Mouse (Mus musculus) MEL (cell line): ENCODE data around the gene Got1. TPM values are rescaled to one million over a fixed set of nuclear protein-coding genes. Genes with fewer than 3 reads are reported as not detected.

Source experiments
- DNase-seq: peaks from one replicate; pipeline ENCODE4 v3.0.0; 2011; ENCODE audit warnings: low read depth, low spot score
- H3K27ac ChIP-seq: 2 replicates; pipeline ENCODE4 v1.5.1; 2012; ENCODE audit warnings: low read depth, mild to moderate bottlenecking, control low read depth, low read length, moderate library complexity; ENCODE audit not compliant: control insufficient read depth
- H3K27me3 ChIP-seq, 2 experiments: fragments of 150-350 bp in 1 of 2; sonication (generic) in 1 of 2; 2 replicates each; pipeline ENCODE4 v1.6.1; 2012; ENCODE audit warnings: low read length in 2 of 2, mild to moderate bottlenecking in 2 of 2, improper control_type of control experiment in 1 of 2, moderate library complexity in 1 of 2; ENCODE audit not compliant: insufficient read depth in 2 of 2, control insufficient read depth in 1 of 2
- H3K36me3 ChIP-seq, 2 experiments: 2 replicates each; pipeline ENCODE4 v1.6.1; 2012 to 2014; ENCODE audit warnings: low read length in 2 of 2, improper control_type of control experiment in 1 of 2, inconsistent platforms in 1 of 2, mild to moderate bottlenecking in 1 of 2; ENCODE audit not compliant: insufficient read depth in 2 of 2, control insufficient read depth in 1 of 2
- H3K4me1 ChIP-seq, 2 experiments: fragments of 150-350 bp in 1 of 2; sonication (generic) in 1 of 2; 2 replicates each; pipeline ENCODE4 v1.6.1; 2012; ENCODE audit warnings: low read length in 2 of 2, improper control_type of control experiment in 1 of 2, mild to moderate bottlenecking in 1 of 2; ENCODE audit not compliant: insufficient read depth in 2 of 2, control insufficient read depth in 1 of 2
- H3K4me3 ChIP-seq, 2 experiments: fragments of 150-350 bp in 1 of 2; sonication (generic) in 1 of 2; 2 replicates each; pipeline ENCODE4 v1.5.1; 2012; ENCODE audit warnings: low read depth in 2 of 2, low read length in 2 of 2, mild to moderate bottlenecking in 2 of 2, moderate library complexity in 2 of 2, control low read depth in 1 of 2, improper control_type of control experiment in 1 of 2; ENCODE audit not compliant: control insufficient read depth in 1 of 2, insufficient read depth in 1 of 2
- H3K79me2 ChIP-seq: 2 replicates; pipeline ENCODE4 v1.6.1; 2012; ENCODE audit warnings: mild to moderate bottlenecking, low read length, moderate library complexity; ENCODE audit not compliant: control insufficient read depth, poor library complexity, insufficient read depth
- H3K9ac ChIP-seq: 2 replicates; pipeline ENCODE4 v1.6.1; 2012; ENCODE audit warnings: low read depth, mild to moderate bottlenecking, control low read depth, low read length, moderate library complexity; ENCODE audit not compliant: control insufficient read depth, poor library complexity, severe bottlenecking
- H3K9me3 ChIP-seq: fragments of 150-350 bp; sonication (generic); replicated peaks from 2 replicates; pipeline ENCODE4 v1.6.1; 2012; ENCODE audit warnings: mild to moderate bottlenecking, low read length, improper control_type of control experiment, moderate library complexity; ENCODE audit not compliant: insufficient read depth
- BHLHE40 ChIP-seq: IDR thresholded peaks from 2 replicates; pipeline ENCODE4 v1.6.1; 2012; ENCODE audit warnings: low read depth, mild to moderate bottlenecking, inconsistent platforms, low read length, improper control_type of control experiment, borderline replicate concordance
- CTCF ChIP-seq, 3 experiments: IDR thresholded peaks in 2 of 3; conservative IDR thresholded peaks in 1 of 3; 2 replicates each; pipeline ENCODE4 v1.5.1; 2011 to 2012; ENCODE audit warnings: low read length in 3 of 3, low read depth in 2 of 3, mild to moderate bottlenecking in 2 of 3, improper control_type of control experiment in 1 of 3, inconsistent platforms in 1 of 3, mixed read lengths in 1 of 3, moderate library complexity in 1 of 3; ENCODE audit not compliant: control insufficient read depth in 1 of 3, insufficient read depth in 1 of 3, poor library complexity in 1 of 3, severe bottlenecking in 1 of 3
- JUND ChIP-seq: IDR thresholded peaks from 2 replicates; pipeline ENCODE4 v1.6.1; 2011; ENCODE audit warnings: low read depth, mild to moderate bottlenecking, improper control_type of control experiment, low read length
- KAT2A ChIP-seq: conservative IDR thresholded peaks from 2 replicates; pipeline ENCODE4 v1.6.1; 2012; ENCODE audit warnings: low read depth, low read length, improper control_type of control experiment, inconsistent platforms
- MAFK ChIP-seq: IDR thresholded peaks from 2 replicates; pipeline ENCODE4 v1.6.1; 2011; ENCODE audit warnings: low read depth, mild to moderate bottlenecking, low read length, improper control_type of control experiment, borderline replicate concordance
- MAZ ChIP-seq: IDR thresholded peaks from 2 replicates; pipeline ENCODE4 v1.6.1; 2012; ENCODE audit warnings: low read depth, mild to moderate bottlenecking, inconsistent platforms, low read length, improper control_type of control experiment
- MXI1 ChIP-seq: IDR thresholded peaks from 2 replicates; pipeline ENCODE4 v1.6.1; 2011; ENCODE audit warnings: mild to moderate bottlenecking, low read depth, low read length, improper control_type of control experiment
- POLR2AphosphoS5 ChIP-seq: IDR thresholded peaks from 2 replicates; pipeline ENCODE4 v1.6.1; 2012; ENCODE audit warnings: low read depth, borderline replicate concordance, mild to moderate bottlenecking, inconsistent platforms, low read length, moderate library complexity, mixed read lengths
- SIN3A ChIP-seq: IDR thresholded peaks from 2 replicates; pipeline ENCODE4 v1.6.1; 2012; ENCODE audit warnings: low read length, improper control_type of control experiment, inconsistent platforms
- SMC3 ChIP-seq: IDR thresholded peaks from 2 replicates; pipeline ENCODE4 v1.6.1; 2011; ENCODE audit warnings: low read depth, low read length, improper control_type of control experiment
- TCF12 ChIP-seq: IDR thresholded peaks from 2 replicates; pipeline ENCODE4 v1.6.1; 2014; ENCODE audit warnings: low read depth, mild to moderate bottlenecking, inconsistent platforms, low read length, improper control_type of control experiment, moderate library complexity
- UBTF ChIP-seq: IDR thresholded peaks from 2 replicates; pipeline ENCODE4 v1.6.1; 2012; ENCODE audit warnings: low read depth, mild to moderate bottlenecking, inconsistent platforms, low read length, improper control_type of control experiment, moderate library complexity, borderline replicate concordance; ENCODE audit not compliant: insufficient read depth
- USF2 ChIP-seq, 2 experiments: IDR thresholded peaks; 2 replicates each; pipeline ENCODE4 v1.6.1; 2011 to 2012; ENCODE audit warnings: improper control_type of control experiment in 2 of 2, low read length in 2 of 2, borderline replicate concordance in 1 of 2, inconsistent platforms in 1 of 2, low read depth in 1 of 2, mild to moderate bottlenecking in 1 of 2; ENCODE audit not compliant: insufficient read depth in 1 of 2
- ZMIZ1 ChIP-seq: IDR thresholded peaks from 2 replicates; pipeline ENCODE4 v1.6.1; 2012; ENCODE audit warnings: low read depth, mild to moderate bottlenecking, inconsistent platforms, low read length, improper control_type of control experiment, moderate library complexity
- ZNF384 ChIP-seq: IDR thresholded peaks from 2 replicates; pipeline ENCODE4 v1.6.1; 2012; ENCODE audit warnings: low read depth, mild to moderate bottlenecking, inconsistent platforms, low read length, improper control_type of control experiment
- polyA plus RNA-seq, 2 experiments: library from polyadenylated mRNA; stranded (reverse) in 1 of 2; unstranded in 1 of 2; fragments of >175 nt in 1 of 2; fragments of >200 nt in 1 of 2; gene quantifications; 2 replicates each; pipeline versions ENCODE4 v1.2.1 to v1.2.4; 2012; ENCODE audit warnings: low replicate concordance in 2 of 2, low read depth in 1 of 2; ENCODE audit not compliant: insufficient read length in 2 of 2, insufficient read depth in 1 of 2, missing spikeins in 1 of 2
- total RNA-seq: library from RNA; depleted of rRNA; stranded (reverse); fragments of 300-350 nt; gene quantifications from 2 replicates; pipeline ENCODE4 v1.2.3, GENCODE M21; 2012

Got1 gene
- total and polyA plus RNA-seq, 3 experiments, result 60.4 to 213 (median 106) TPM

GRCm38 (mm10) chr19:43465601-43466255 is 58.7 kb downstream of the Got1 start:
- no peaks in the 10 kb centered on the region for H3K36me3 ChIP-seq
- no peak overlapping the region for H3K9ac ChIP-seq
- no peak overlapping the region for H3K27ac ChIP-seq
- no peaks in the 10 kb centered on the region for H3K79me2 ChIP-seq
- H3K9me3 ChIP-seq, result no peaks in the 10 kb centered on the region
- no peak for TF ChIP-seq JUND
- no peak for TF ChIP-seq POLR2AphosphoS5
- TF ChIP-seq MAZ, result no peak
- TF ChIP-seq MXI1, result no peak
- TF ChIP-seq MAFK, result no peak
- TF ChIP-seq TCF12, result no peak
- TF ChIP-seq USF2 (IDR thresholded peaks at IDR 0.05; ENCODE audit: borderline replicate concordance in 1 of 2, insufficient read depth in 1 of 2, low read depth in 1 of 2, low read length in 2 of 2), result no peak
- no peak for TF ChIP-seq SMC3
- no peak for TF ChIP-seq BHLHE40
- no peak for TF ChIP-seq ZNF384
- TF ChIP-seq SIN3A, result no peak
- TF ChIP-seq UBTF, result no peak
- TF ChIP-seq CTCF (IDR thresholded peaks at IDR 0.05 in 2 of 3, conservative IDR thresholded peaks at IDR 0.05 in 1 of 3; ENCODE audit: control insufficient read depth in 1 of 3, insufficient read depth in 1 of 3, low read depth in 2 of 3, low read length in 3 of 3, poor library complexity in 1 of 3, severe bottlenecking in 1 of 3), result no peak
- TF ChIP-seq KAT2A, result no peak
- TF ChIP-seq, all 39 proteins: peak for 0
- Histone ChIP-seq H3K4me1 (no peaks in the 10 kb centered on the region), H3K4me3 (no peak overlapping the region), H3K27me3 (peaks cover 14 to 21% of the 10 kb centered on the region in 2 experiments)
- no peak for DNase-seq

- no peak for DNase-seq
- no peak for TF ChIP-seq SIN3A
- TF ChIP-seq ZMIZ1, result no peak
- no peaks in the 10 kb centered on the region for H3K4me1 ChIP-seq
- H3K9me3 ChIP-seq, result no peaks in the 10 kb centered on the region
- H3K9ac ChIP-seq, result no peak overlapping the region
- H3K4me3 ChIP-seq, result no peak overlapping the region
- no peak overlapping the region for H3K27ac ChIP-seq
- no peaks in the 10 kb centered on the region for H3K36me3 ChIP-seq
- peaks cover 11 to 21% of the 10 kb centered on the region in 2 experiments for H3K27me3 ChIP-seq
- H3K79me2 ChIP-seq, result no peaks in the 10 kb centered on the region
These were observed 59.3 kb downstream of the Got1 start for GRCm38 (mm10) chr19:43465076-43465475.
